Mouse (Mus musculus): Measurements from ENCODE around the gene Sorcs2. TPM values are rescaled to one million over a fixed set of nuclear protein-coding genes. Genes with fewer than 3 reads are reported as not detected.
"Not testable (repeated sequence)": the region's sequence is repeated elsewhere in the genome, so short reads cannot be mapped to it uniquely, and the experiment has no call there.

The Sorcs2 gene
- total RNA-seq, 4 experiments from 2014 or later, result 5.0 to 9.4 (median 7.6) TPM

- no peak for DNase-seq (ENCODE audit: low spot score)
Observed at GRCm38 (mm10) chr5:36391751-36392150, 6.2 kb downstream of the Sorcs2 start.

GRCm38 (mm10) chr5:36390591-36390927, 7.4 kb downstream of the Sorcs2 start:
- not testable (repeated sequence) for DNase-seq (ENCODE audit: low spot score)

GRCm38 (mm10) chr5:36389731-36390590, 8.0 kb downstream of the Sorcs2 start:
- DNase-seq (ENCODE audit: low spot score), result no peak

- DNase-seq (ENCODE audit: low spot score), result no peak
Observed at GRCm38 (mm10) chr5:36385062-36385461, 12.9 kb downstream of the Sorcs2 start.

- DNase-seq (ENCODE audit: low spot score), result no peak
Observed at GRCm38 (mm10) chr5:36383431-36383830, 14.5 kb downstream of the Sorcs2 start.

GRCm38 (mm10) chr5:36382721-36383120, 15.2 kb downstream of the Sorcs2 start:
- DNase-seq (ENCODE audit: low spot score), result no peak

- no peak for DNase-seq (ENCODE audit: low spot score)
Observed at GRCm38 (mm10) chr5:36382134-36382693, 15.7 kb downstream of the Sorcs2 start.

GRCm38 (mm10) chr5:36379938-36380511, 17.9 kb downstream of the Sorcs2 start:
- no peak for DNase-seq (ENCODE audit: low spot score)

GRCm38 (mm10) chr5:36378370-36378738, 19.6 kb downstream of the Sorcs2 start:
- DNase-seq (ENCODE audit: low spot score), result no peak

- peak; percentile 46 for DNase-seq (ENCODE audit: low spot score)
Observed at GRCm38 (mm10) chr5:36377456-36378369, 20.2 kb downstream of the Sorcs2 start.

GRCm38 (mm10) chr5:36375886-36376285, 22.1 kb downstream of the Sorcs2 start:
- DNase-seq (ENCODE audit: low spot score), result no peak

- DNase-seq (ENCODE audit: low spot score), result no peak
Observed at GRCm38 (mm10) chr5:36374221-36375050, 23.5 kb downstream of the Sorcs2 start.

GRCm38 (mm10) chr5:36373246-36373891, 24.6 kb downstream of the Sorcs2 start:
- peak; percentile 44 for DNase-seq (ENCODE audit: low spot score)

GRCm38 (mm10) chr5:36371731-36372130, 26.2 kb downstream of the Sorcs2 start:
- no peak for DNase-seq (ENCODE audit: low spot score)

GRCm38 (mm10) chr5:36369261-36369684, 28.7 kb downstream of the Sorcs2 start:
- DNase-seq (ENCODE audit: low spot score), result no peak

GRCm38 (mm10) chr5:36368511-36369135, 29.3 kb downstream of the Sorcs2 start:
- DNase-seq (ENCODE audit: low spot score), result no peak

GRCm38 (mm10) chr5:36367911-36368310, 30.0 kb downstream of the Sorcs2 start:
- no peak for DNase-seq (ENCODE audit: low spot score)

- peak; percentile 73 for DNase-seq (ENCODE audit: low spot score)
Observed at GRCm38 (mm10) chr5:36367181-36367610, 30.7 kb downstream of the Sorcs2 start.

GRCm38 (mm10) chr5:36361749-36362148, 36.2 kb downstream of the Sorcs2 start:
- DNase-seq (ENCODE audit: low spot score), result no peak

GRCm38 (mm10) chr5:36360343-36360742, 37.6 kb downstream of the Sorcs2 start:
- no peak for DNase-seq (ENCODE audit: low spot score)
